Mouse (Mus musculus): ENCODE data around the gene Pla2g6. TPM values are rescaled to one million over a fixed set of nuclear protein-coding genes. Genes with fewer than 3 reads are reported as not detected.

Pla2g6 gene
- 54.7 and 64.1 TPM in 2 replicates for polyA plus RNA-seq (2012; ENCODE audit: low replicate concordance)

GRCm38 (mm10) chr15:79328058-79328938 lies at the start of gene Pla2g6:
Gene Pla2g6, minus strand, starts transcription at chr15:79328390.

GRCm38 (mm10) chr15:79346051-79346793 lies 18.0 kb upstream of the Pla2g6 start, which contains the start of gene Maff:
Gene Maff, plus strand, starts transcription at chr15:79346621.

GRCm38 (mm10) chr15:79285399-79285798 lies 42.8 kb downstream of the Pla2g6 start, which contains the start of gene Baiap2l2:
Gene Baiap2l2, minus strand, starts transcription at chr15:79285537.

GRCm38 (mm10) chr15:79254661-79255060 lies 73.5 kb downstream of the Pla2g6 start, which contains the start of gene Slc16a8:
Gene Slc16a8, minus strand, starts transcription at chr15:79254761.

Other genes with a start within 250 kb of the Pla2g6 start
- gene Micall1, start 219.5 kb downstream of the Pla2g6 start, polyA plus RNA-seq (2012; ENCODE audit: low replicate concordance) = 15.6 and 50.5 TPM in 2 replicates
- gene Polr2f, start 187.4 kb downstream of the Pla2g6 start, polyA plus RNA-seq (2012; ENCODE audit: low replicate concordance) = 65.9 and 87.9 TPM in 2 replicates
- 1.7 TPM in 1 of 2 replicates, not detected in the other for gene 1700088E04Rik, start 187.1 kb downstream of the Pla2g6 start, polyA plus RNA-seq (2012; ENCODE audit: low replicate concordance)
- gene Sox10, start 163.2 kb downstream of the Pla2g6 start, polyA plus RNA-seq (2012; ENCODE audit: low replicate concordance) = 0.42 TPM in 1 of 2 replicates, not detected in the other
- 17.4 and 21.0 TPM in 2 replicates for gene Pick1, start 99.2 kb downstream of the Pla2g6 start, polyA plus RNA-seq (2012; ENCODE audit: low replicate concordance)
- not detected in 2 replicates for gene Gm49486, start 99.0 kb downstream of the Pla2g6 start, polyA plus RNA-seq (2012; ENCODE audit: low replicate concordance)
- gene Slc16a8, start 73.6 kb downstream of the Pla2g6 start, polyA plus RNA-seq (2012; ENCODE audit: low replicate concordance) = not detected in 2 replicates
- 0.08 TPM in 1 of 2 replicates, not detected in the other for gene Baiap2l2, start 42.9 kb downstream of the Pla2g6 start, polyA plus RNA-seq (2012; ENCODE audit: low replicate concordance)
- 2.2 and 2.7 TPM in 2 replicates for gene Maff, start 18.2 kb upstream of the Pla2g6 start, polyA plus RNA-seq (2012; ENCODE audit: low replicate concordance)
- gene Tmem184b, start 75.2 kb upstream of the Pla2g6 start, polyA plus RNA-seq (2012; ENCODE audit: low replicate concordance) = 53.1 and 68.5 TPM in 2 replicates
- 30.9 and 51.5 TPM in 2 replicates for gene Csnk1e, start 127.2 kb upstream of the Pla2g6 start, polyA plus RNA-seq (2012; ENCODE audit: low replicate concordance)
- not detected in 2 replicates for gene Kcnj4, start 176.9 kb upstream of the Pla2g6 start, polyA plus RNA-seq (2012; ENCODE audit: low replicate concordance)
- 0.20 TPM in 1 of 2 replicates, not detected in the other for gene Kdelr3, start 188.0 kb upstream of the Pla2g6 start, polyA plus RNA-seq (2012; ENCODE audit: low replicate concordance)
- gene Ddx17, start 218.4 kb upstream of the Pla2g6 start, polyA plus RNA-seq (2012; ENCODE audit: low replicate concordance) = 56.6 and 58.3 TPM in 2 replicates

Measured in leukemia stem cell, adult 10-12 weeks (primary cell).